ENCODE assay signal across 30 mouse cellular contexts in the genomic region with DNA sequence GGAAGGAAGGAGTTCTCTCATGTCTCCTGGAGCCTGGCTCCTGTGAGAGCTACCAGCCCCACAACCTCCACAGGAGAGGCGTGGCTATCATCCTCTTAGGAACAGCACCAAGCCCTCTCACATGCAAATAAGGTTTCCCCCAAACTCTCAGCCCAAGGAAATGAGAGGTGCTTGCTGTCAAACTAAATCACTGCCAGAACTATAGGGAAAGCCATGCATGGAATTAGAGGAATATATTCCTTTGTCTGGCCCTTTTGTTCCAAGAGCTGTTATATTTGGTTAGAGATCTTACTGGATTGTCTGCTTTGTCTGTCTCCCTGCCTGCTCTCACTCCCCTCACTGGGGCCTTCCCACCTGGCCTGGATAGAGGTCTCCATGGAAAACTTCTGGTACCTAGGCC.
DNase-seq lines count a peak whose midpoint lies in the region; ATAC-seq and TF ChIP-seq lines count a peak whose summit lies in the region.
"Had no signal": no experiment of that assay in that cellular context is flagged by ENCODE, and none has a peak within 500 bp of the region (broad histone marks: within the 10 kb centered on the region; RNA-seq: fewer than 3 reads in every experiment).

No protein-coding gene starts in this region.

- no peaks in the 10 kb centered on the region for H3K9me3 ChIP-seq in midbrain, embryonic 12.5 days
- no peaks in the 10 kb centered on the region for H3K9me3 ChIP-seq in midbrain, embryonic 10.5 days (replicated peaks)
- H3K9me3 ChIP-seq in ES-E14 (ENCODE audit: control insufficient read depth, insufficient read depth, low read depth, low read length), result no peaks in the 10 kb centered on the region
- H3K9me3 ChIP-seq: embryonic facial prominence, embryonic 12.5 days; embryonic facial prominence, embryonic 15.5 days; G1E; heart, embryonic 10.5 days; heart, embryonic 13.5 days had no signal

- H3K4me2 ChIP-seq in midbrain, embryonic 12.5 days (replicated peaks), result no peak overlapping the region
- H3K4me2 ChIP-seq: embryonic facial prominence, embryonic 12.5 days; embryonic facial prominence, embryonic 15.5 days; heart, embryonic 13.5 days; hindbrain, embryonic 14.5 days had no signal

- H3K4me3 ChIP-seq in midbrain, embryonic 12.5 days, result no peak overlapping the region
- no peak overlapping the region for H3K4me3 ChIP-seq in midbrain, embryonic 10.5 days
- H3K4me3 ChIP-seq in ES-E14 (ENCODE audit: insufficient read depth in 1 of 2, low read depth in 1 of 2, low read length in 2 of 2, poor library complexity in 1 of 2, severe bottlenecking in 1 of 2), result no peak overlapping the region
- H3K4me3 ChIP-seq in kidney, adult 2 months (ENCODE audit: insufficient read depth, low read depth, low read length), result no peak overlapping the region
- H3K4me3 ChIP-seq: embryonic facial prominence, embryonic 12.5 days; embryonic facial prominence, embryonic 15.5 days; heart, embryonic 10.5 days; heart, embryonic 13.5 days had no signal

- H3K27me3 ChIP-seq in midbrain, embryonic 12.5 days, result no peaks in the 10 kb centered on the region
- H3K27me3 ChIP-seq in midbrain, embryonic 10.5 days (ENCODE audit: low read depth, poor library complexity, severe bottlenecking), result no peaks in the 10 kb centered on the region
- H3K27me3 ChIP-seq in kidney, adult 2 months (replicated peaks; ENCODE audit: control insufficient read depth, insufficient read depth, low read length), result no peaks in the 10 kb centered on the region
- H3K27me3 ChIP-seq: embryonic facial prominence, embryonic 12.5 days; embryonic facial prominence, embryonic 15.5 days; heart, embryonic 13.5 days had no signal

- WGBS in midbrain, embryonic 12.5 days, result 21% methylated on average over 1 of the region's 1 CpGs
- 17% methylated on average over 1 of the region's 1 CpGs for WGBS in midbrain, embryonic 10.5 days
- 23% methylated on average over 1 of the region's 1 CpGs for WGBS in kidney, adult 2 months

- ATAC-seq in midbrain, embryonic 12.5 days (ENCODE audit: low FRiP score, low read depth), result peak; percentile 47; the same call in 1 of the 2 replicates
- ATAC-seq: CD4-positive, CD25-positive, alpha-beta regulatory T cell, adult 4 months; forebrain, embryonic 14.5 days; forebrain, postnatal 0 days; hindbrain, postnatal 0 days; inflammation-experienced regulatory T-cells, adult 6 months; intestine, embryonic 16.5 days had no signal

- DNase-seq in midbrain, embryonic 10.5 days (ENCODE audit: low spot score), result no peak
- DNase-seq in ES-CJ7 (ENCODE audit: low read depth, low spot score) (peak; percentile 94), ES-E14 (ENCODE audit: low read depth, low spot score) (peak; percentile 75), ZHBTc4 (ENCODE audit: low read depth, low spot score) (peak; percentile 94)
- no peak for DNase-seq in spleen, postnatal 4 days (ENCODE audit: low spot score in 2 of 2)
- no peak for DNase-seq in kidney, adult 2 months
- DNase-seq in Muller cell, postnatal 12 days (ENCODE audit: inconsistent ontology term), result no peak
- DNase-seq: adrenal gland, adult 2 months; adrenal gland, postnatal 14 days; cerebellum, adult 11 months; cerebellum, adult 2 months; cerebellum, adult 9-11 months; cerebellum, postnatal 25 days; forebrain, postnatal 0 days; gastrocnemius, postnatal 25 days; heart, adult 18-20 months; heart, postnatal 14 days; heart, postnatal 4 days had no signal

- no peak overlapping the region for H3K27ac ChIP-seq in midbrain, embryonic 12.5 days (replicated peaks)
- no peak overlapping the region for H3K27ac ChIP-seq in midbrain, embryonic 10.5 days (replicated peaks)
- peak overlapping the region; percentile 60; the same call in 1 of the 2 replicates for H3K27ac ChIP-seq in ES-E14 (ENCODE audit: insufficient read depth, low read depth, low read length, poor library complexity, severe bottlenecking)
- no peak overlapping the region for H3K27ac ChIP-seq in kidney, adult 2 months (ENCODE audit: insufficient read depth, low read depth, low read length)
- H3K27ac ChIP-seq: embryonic facial prominence, embryonic 12.5 days; embryonic facial prominence, embryonic 15.5 days; heart, embryonic 10.5 days; heart, embryonic 13.5 days; hindbrain, embryonic 14.5 days; hindbrain, postnatal 0 days had no signal

- TF ChIP-seq CTCF in kidney, adult 2 months (conservative IDR thresholded peaks at IDR 0.05; ENCODE audit: insufficient read depth, insufficient read length, low read depth, low read length), result no peak

- no peaks in the 10 kb centered on the region for H3K4me1 ChIP-seq in midbrain, embryonic 12.5 days
- no peaks in the 10 kb centered on the region for H3K4me1 ChIP-seq in midbrain, embryonic 10.5 days
- peaks cover 2 to 4% of the 10 kb centered on the region in 2 experiments; a peak in 2 of 4 replicates for H3K4me1 ChIP-seq in ES-E14 (ENCODE audit: control insufficient read depth in 2 of 2, insufficient read depth in 2 of 2, low read length in 2 of 2, poor library complexity in 1 of 2)
- no peaks in the 10 kb centered on the region for H3K4me1 ChIP-seq in kidney, adult 2 months (ENCODE audit: control insufficient read depth, insufficient read depth, low read length)
- H3K4me1 ChIP-seq: embryonic facial prominence, embryonic 12.5 days; embryonic facial prominence, embryonic 15.5 days; heart, embryonic 10.5 days; heart, embryonic 13.5 days had no signal

- in situ Hi-C loops in ES-E14 (cut with MboI; ENCODE audit: low sequenced_read_pairs in 2 of 2, unreplicated experiment in 2 of 2), result no loop called here

- H3K9ac ChIP-seq in midbrain, embryonic 12.5 days (replicated peaks), result no peak overlapping the region
- no peak overlapping the region for H3K9ac ChIP-seq in ES-E14 (ENCODE audit: insufficient read depth, low read depth, low read length, poor library complexity, severe bottlenecking)
- H3K9ac ChIP-seq: embryonic facial prominence, embryonic 12.5 days; embryonic facial prominence, embryonic 15.5 days; forebrain, postnatal 0 days; heart, embryonic 13.5 days; hindbrain, embryonic 14.5 days had no signal

- TF ChIP-seq POLR2A in kidney, adult 2 months (IDR thresholded peaks at IDR 0.05; ENCODE audit: low read depth, low read length), result no peak

- H3K36me3 ChIP-seq in midbrain, embryonic 12.5 days, result no peaks in the 10 kb centered on the region
- H3K36me3 ChIP-seq in midbrain, embryonic 10.5 days, result no peaks in the 10 kb centered on the region
- no peaks in the 10 kb centered on the region for H3K36me3 ChIP-seq in ES-E14 (ENCODE audit: control insufficient read depth, insufficient read depth, low read length, poor library complexity, severe bottlenecking)
- no peaks in the 10 kb centered on the region for H3K36me3 ChIP-seq in kidney, adult 2 months (ENCODE audit: control insufficient read depth, insufficient read depth, low read length)
- H3K36me3 ChIP-seq: embryonic facial prominence, embryonic 12.5 days; embryonic facial prominence, embryonic 15.5 days; G1E; heart, embryonic 10.5 days; heart, embryonic 13.5 days had no signal

TF ChIP-seq in ES-E14, 5 proteins besides CTCF, POLR2A, EP300 and RAD21:
- TF ChIP-seq MAFK (IDR thresholded peaks at IDR 0.05; ENCODE audit: insufficient read depth, low read depth, low read length) (no peak), ZNF384 (IDR thresholded peaks at IDR 0.05; ENCODE audit: low read depth, low read length) (no peak), ZC3H11A (IDR thresholded peaks at IDR 0.05; ENCODE audit: borderline replicate concordance, low read depth, low read length) (no peak)

Comparison
In these comparisons a context has a peak if more than half of its experiments do, and no peak if none do; other contexts are left out.
1. DNase-seq: peak in ES-CJ7 (single experiment), ES-E14 (single experiment) and ZHBTc4 (single experiment); none in midbrain, embryonic 10.5 days (single experiment), spleen, postnatal 4 days (0 of 2), kidney, adult 2 months (single experiment) and Muller cell, postnatal 12 days (single experiment).